Mouse (Mus musculus) MEL (cell line): Measurements from ENCODE around the gene Birc5. TPM values are rescaled to one million over a fixed set of nuclear protein-coding genes. Genes with fewer than 3 reads are reported as not detected.
A peak's percentile ranks its signal among the peaks of the same experiment; 100 is the strongest.

Experiments
- DNase-seq: peaks from one replicate; pipeline ENCODE4 v3.0.0; 2011; ENCODE audit warnings: low read depth, low spot score
- H3K27ac ChIP-seq: 2 replicates; pipeline ENCODE4 v1.5.1; 2012; ENCODE audit warnings: low read depth, mild to moderate bottlenecking, control low read depth, low read length, moderate library complexity; ENCODE audit not compliant: control insufficient read depth
- H3K27me3 ChIP-seq, 2 experiments: fragments of 150-350 bp in 1 of 2; sonication (generic) in 1 of 2; 2 replicates each; pipeline ENCODE4 v1.6.1; 2012; ENCODE audit warnings: low read length in 2 of 2, mild to moderate bottlenecking in 2 of 2, improper control_type of control experiment in 1 of 2, moderate library complexity in 1 of 2; ENCODE audit not compliant: insufficient read depth in 2 of 2, control insufficient read depth in 1 of 2
- H3K36me3 ChIP-seq, 2 experiments: 2 replicates each; pipeline ENCODE4 v1.6.1; 2012 to 2014; ENCODE audit warnings: low read length in 2 of 2, improper control_type of control experiment in 1 of 2, inconsistent platforms in 1 of 2, mild to moderate bottlenecking in 1 of 2; ENCODE audit not compliant: insufficient read depth in 2 of 2, control insufficient read depth in 1 of 2
- H3K4me1 ChIP-seq, 2 experiments: fragments of 150-350 bp in 1 of 2; sonication (generic) in 1 of 2; 2 replicates each; pipeline ENCODE4 v1.6.1; 2012; ENCODE audit warnings: low read length in 2 of 2, improper control_type of control experiment in 1 of 2, mild to moderate bottlenecking in 1 of 2; ENCODE audit not compliant: insufficient read depth in 2 of 2, control insufficient read depth in 1 of 2
- H3K4me3 ChIP-seq, 2 experiments: fragments of 150-350 bp in 1 of 2; sonication (generic) in 1 of 2; 2 replicates each; pipeline ENCODE4 v1.5.1; 2012; ENCODE audit warnings: low read depth in 2 of 2, low read length in 2 of 2, mild to moderate bottlenecking in 2 of 2, moderate library complexity in 2 of 2, control low read depth in 1 of 2, improper control_type of control experiment in 1 of 2; ENCODE audit not compliant: control insufficient read depth in 1 of 2, insufficient read depth in 1 of 2
- H3K79me2 ChIP-seq: 2 replicates; pipeline ENCODE4 v1.6.1; 2012; ENCODE audit warnings: mild to moderate bottlenecking, low read length, moderate library complexity; ENCODE audit not compliant: control insufficient read depth, poor library complexity, insufficient read depth
- H3K9ac ChIP-seq: 2 replicates; pipeline ENCODE4 v1.6.1; 2012; ENCODE audit warnings: low read depth, mild to moderate bottlenecking, control low read depth, low read length, moderate library complexity; ENCODE audit not compliant: control insufficient read depth, poor library complexity, severe bottlenecking
- H3K9me3 ChIP-seq: fragments of 150-350 bp; sonication (generic); replicated peaks from 2 replicates; pipeline ENCODE4 v1.6.1; 2012; ENCODE audit warnings: mild to moderate bottlenecking, low read length, improper control_type of control experiment, moderate library complexity; ENCODE audit not compliant: insufficient read depth
- BHLHE40 ChIP-seq: IDR thresholded peaks from 2 replicates; pipeline ENCODE4 v1.6.1; 2012; ENCODE audit warnings: low read depth, mild to moderate bottlenecking, inconsistent platforms, low read length, improper control_type of control experiment, borderline replicate concordance
- CTCF ChIP-seq, 3 experiments: IDR thresholded peaks in 2 of 3; conservative IDR thresholded peaks in 1 of 3; 2 replicates each; pipeline ENCODE4 v1.5.1; 2011 to 2012; ENCODE audit warnings: low read length in 3 of 3, low read depth in 2 of 3, mild to moderate bottlenecking in 2 of 3, improper control_type of control experiment in 1 of 3, inconsistent platforms in 1 of 3, mixed read lengths in 1 of 3, moderate library complexity in 1 of 3; ENCODE audit not compliant: control insufficient read depth in 1 of 3, insufficient read depth in 1 of 3, poor library complexity in 1 of 3, severe bottlenecking in 1 of 3
- E2F4 ChIP-seq: IDR thresholded peaks from 2 replicates; pipeline ENCODE4 v1.6.1; 2011; ENCODE audit warnings: low read depth, low read length, improper control_type of control experiment, borderline replicate concordance
- ETS1 ChIP-seq: IDR thresholded peaks from 2 replicates; pipeline ENCODE4 v1.6.1; 2012; ENCODE audit warnings: low read depth, mild to moderate bottlenecking, inconsistent platforms, low read length, improper control_type of control experiment, moderate library complexity
- JUND ChIP-seq: IDR thresholded peaks from 2 replicates; pipeline ENCODE4 v1.6.1; 2011; ENCODE audit warnings: low read depth, mild to moderate bottlenecking, improper control_type of control experiment, low read length
- MAFK ChIP-seq: IDR thresholded peaks from 2 replicates; pipeline ENCODE4 v1.6.1; 2011; ENCODE audit warnings: low read depth, mild to moderate bottlenecking, low read length, improper control_type of control experiment, borderline replicate concordance
- MAX ChIP-seq: IDR thresholded peaks from 2 replicates; pipeline ENCODE4 v1.6.1; 2011; ENCODE audit warnings: low read length, improper control_type of control experiment
- MEF2A ChIP-seq: IDR thresholded peaks from 2 replicates; pipeline ENCODE4 v1.6.1; 2014; ENCODE audit warnings: low read depth, mild to moderate bottlenecking, inconsistent platforms, low read length, improper control_type of control experiment; ENCODE audit not compliant: poor library complexity, insufficient replicate concordance, severe bottlenecking; ENCODE audit errors: extremely low read depth
- MYB ChIP-seq: IDR thresholded peaks from 2 replicates; pipeline ENCODE4 v1.6.1; 2011; ENCODE audit warnings: mild to moderate bottlenecking, low read depth, low read length, improper control_type of control experiment
- MYC ChIP-seq: IDR thresholded peaks from 2 replicates; pipeline ENCODE4 v1.6.1; 2011; ENCODE audit warnings: low read depth, mild to moderate bottlenecking, low read length, improper control_type of control experiment, moderate library complexity
- NELFE ChIP-seq: IDR thresholded peaks from 2 replicates; pipeline ENCODE4 v1.6.1; 2011; ENCODE audit warnings: low read depth, low read length, improper control_type of control experiment
- NRF1 ChIP-seq: IDR thresholded peaks from 2 replicates; pipeline ENCODE4 v1.6.1; 2014; ENCODE audit warnings: low read depth, mild to moderate bottlenecking, inconsistent platforms, low read length, improper control_type of control experiment, moderate library complexity; ENCODE audit not compliant: poor library complexity, insufficient read depth, severe bottlenecking
- POLR2AphosphoS2 ChIP-seq: IDR thresholded peaks from 2 replicates; pipeline ENCODE4 v1.6.1; 2011; ENCODE audit warnings: low read length, improper control_type of control experiment
- POLR2AphosphoS5 ChIP-seq: IDR thresholded peaks from 2 replicates; pipeline ENCODE4 v1.6.1; 2012; ENCODE audit warnings: low read depth, borderline replicate concordance, mild to moderate bottlenecking, inconsistent platforms, low read length, moderate library complexity, mixed read lengths
- RCOR1 ChIP-seq: IDR thresholded peaks from 2 replicates; pipeline ENCODE4 v1.6.1; 2012; ENCODE audit warnings: low read depth, mild to moderate bottlenecking, inconsistent platforms, low read length, improper control_type of control experiment
- SMC3 ChIP-seq: IDR thresholded peaks from 2 replicates; pipeline ENCODE4 v1.6.1; 2011; ENCODE audit warnings: low read depth, low read length, improper control_type of control experiment
- TBP ChIP-seq: IDR thresholded peaks from 2 replicates; pipeline ENCODE4 v1.8.0; 2011; ENCODE audit warnings: low read depth, low read length, improper control_type of control experiment
- TCF12 ChIP-seq: IDR thresholded peaks from 2 replicates; pipeline ENCODE4 v1.6.1; 2014; ENCODE audit warnings: low read depth, mild to moderate bottlenecking, inconsistent platforms, low read length, improper control_type of control experiment, moderate library complexity
- UBTF ChIP-seq: IDR thresholded peaks from 2 replicates; pipeline ENCODE4 v1.6.1; 2012; ENCODE audit warnings: low read depth, mild to moderate bottlenecking, inconsistent platforms, low read length, improper control_type of control experiment, moderate library complexity, borderline replicate concordance; ENCODE audit not compliant: insufficient read depth
- USF1 ChIP-seq: IDR thresholded peaks from 2 replicates; pipeline ENCODE4 v1.6.1; 2014; ENCODE audit warnings: low read depth, mild to moderate bottlenecking, inconsistent platforms, low read length, improper control_type of control experiment, moderate library complexity
- ZKSCAN1 ChIP-seq: IDR thresholded peaks from 2 replicates; pipeline ENCODE4 v1.6.1; 2012; ENCODE audit warnings: low read depth, mild to moderate bottlenecking, inconsistent platforms, low read length, improper control_type of control experiment, moderate library complexity
- polyA plus RNA-seq, 2 experiments: library from polyadenylated mRNA; stranded (reverse) in 1 of 2; unstranded in 1 of 2; fragments of >175 nt in 1 of 2; fragments of >200 nt in 1 of 2; gene quantifications; 2 replicates each; pipeline versions ENCODE4 v1.2.1 to v1.2.4; 2012; ENCODE audit warnings: low replicate concordance in 2 of 2, low read depth in 1 of 2; ENCODE audit not compliant: insufficient read length in 2 of 2, insufficient read depth in 1 of 2, missing spikeins in 1 of 2
- total RNA-seq: library from RNA; depleted of rRNA; stranded (reverse); fragments of 300-350 nt; gene quantifications from 2 replicates; pipeline ENCODE4 v1.2.3, GENCODE M21; 2012

Birc5 gene
- total and polyA plus RNA-seq, 3 experiments, result 214 to 242 TPM; not detected in 1

GRCm38 (mm10) chr11:117838572-117838971, 10.5 kb upstream of the Birc5 start (continued):
- TF ChIP-seq USF1, result 0 out of 2 replicates have a peak, but pooled peaks have one; percentile 36
- TF ChIP-seq CTCF (IDR thresholded peaks at IDR 0.05 in 2 of 3, conservative IDR thresholded peaks at IDR 0.05 in 1 of 3; ENCODE audit: control insufficient read depth in 1 of 3, insufficient read depth in 1 of 3, low read depth in 2 of 3, low read length in 3 of 3, poor library complexity in 1 of 3, severe bottlenecking in 1 of 3), result no peak

GRCm38 (mm10) chr11:117839021-117839420, 10.0 kb upstream of the Birc5 start:
- H3K27ac ChIP-seq, result peak overlapping the region; percentile 73

GRCm38 (mm10) chr11:117840910-117841309, 8.1 kb upstream of the Birc5 start:
- Histone ChIP-seq H3K4me3 (no peak overlapping the region), H3K9ac (no peak overlapping the region), H3K79me2 (no peaks in the 10 kb centered on the region), H3K36me3 (peaks cover 0 to 17% of the 10 kb centered on the region in 2 experiments; a peak in 2 of 4 replicates), H3K27ac (no peak overlapping the region), H3K4me1 (peaks cover 21 to 28% of the 10 kb centered on the region in 2 experiments), H3K9me3 (no peaks in the 10 kb centered on the region), H3K27me3 (no peaks in the 10 kb centered on the region)
- no peak for DNase-seq
- TF ChIP-seq ETS1, result no peak
- peak; percentile 55; the same call in 1 of the 2 replicates for TF ChIP-seq USF1

More at GRCm38 (mm10) chr11:117839021-117839420, 10.0 kb upstream of the Birc5 start:
- peaks cover 0 to 17% of the 10 kb centered on the region in 2 experiments; a peak in 2 of 4 replicates for H3K36me3 ChIP-seq
- H3K4me1 ChIP-seq, result peaks cover 21 to 28% of the 10 kb centered on the region in 2 experiments
- H3K79me2 ChIP-seq, result no peaks in the 10 kb centered on the region
- H3K4me3 ChIP-seq, result peak overlapping the region in 1 of 2 experiments; percentile 13; a peak in 2 of 4 replicates
- no peak for DNase-seq
- no peak for TF ChIP-seq RCOR1
- TF ChIP-seq CTCF (IDR thresholded peaks at IDR 0.05 in 2 of 3, conservative IDR thresholded peaks at IDR 0.05 in 1 of 3; ENCODE audit: control insufficient read depth in 1 of 3, insufficient read depth in 1 of 3, low read depth in 2 of 3, low read length in 3 of 3, poor library complexity in 1 of 3, severe bottlenecking in 1 of 3), result no peak
- TF ChIP-seq NELFE, result peak; percentile 10; the same call in 1 of the 2 replicates
- TF ChIP-seq MAX, result no peak
- TF ChIP-seq MEF2A, result no peak
- TF ChIP-seq TBP, result 0 out of 2 replicates have a peak, but pooled peaks have one; percentile 3
- H3K27me3 ChIP-seq, result no peaks in the 10 kb centered on the region
- no peaks in the 10 kb centered on the region for H3K9me3 ChIP-seq
- peak overlapping the region; percentile 27 for H3K9ac ChIP-seq

- Histone ChIP-seq H3K4me3 (no peak overlapping the region), H3K27ac (no peak overlapping the region), H3K9me3 (no peaks in the 10 kb centered on the region), H3K4me1 (peaks cover 22 to 29% of the 10 kb centered on the region in 2 experiments), H3K79me2 (peaks cover 2% of the 10 kb centered on the region; the same call in 1 of the 2 replicates), H3K9ac (no peak overlapping the region), H3K27me3 (no peaks in the 10 kb centered on the region), H3K36me3 (peaks cover 0 to 22% of the 10 kb centered on the region in 2 experiments; a peak in 2 of 4 replicates)
- no peak for DNase-seq
- TF ChIP-seq NELFE, result no peak
- no peak for TF ChIP-seq MYC
- TF ChIP-seq E2F4, result no peak
- TF ChIP-seq MYB, result no peak
- TF ChIP-seq JUND, result no peak
- no peak for TF ChIP-seq TCF12
- TF ChIP-seq BHLHE40, result no peak
- TF ChIP-seq UBTF, result no peak
- no peak for TF ChIP-seq POLR2AphosphoS5
- no peak for TF ChIP-seq USF1
- TF ChIP-seq ZKSCAN1, result no peak
- TF ChIP-seq SMC3, result no peak
- no peak for TF ChIP-seq NRF1
- TF ChIP-seq POLR2AphosphoS2, result no peak
- TF ChIP-seq MAFK, result no peak
Measured at GRCm38 (mm10) chr11:117843434-117843833, 5.6 kb upstream of the Birc5 start.
